Mouse (Mus musculus) stomach, embryonic 14.5 days (tissue): ENCODE data around the gene Ncor2. TPM values are rescaled to one million over a fixed set of nuclear protein-coding genes. Genes with fewer than 3 reads are reported as not detected.

Source experiments
- ATAC-seq: fragments of 200-750 bp; cut with Nextera tagmentation; 2 replicates; pipeline ENCODE4 v1.8.0; 2017; ENCODE audit warnings: low read depth, moderate TSS enrichment; ENCODE audit not compliant: insufficient number of reproducible peaks, insufficient read depth, low FRiP score
- H3K27ac ChIP-seq: fragments of 300-500 bp; sonication (generic); 2 replicates; pipeline ENCODE4 v1.5.1; 2014; ENCODE audit warnings: mild to moderate bottlenecking, low read length, moderate library complexity, mixed read lengths
- H3K27me3 ChIP-seq: fragments of 300-500 bp; sonication (generic); 2 replicates; pipeline ENCODE4 v1.6.1; 2014; ENCODE audit warnings: low read length, control low read depth, mixed read lengths; ENCODE audit not compliant: control insufficient read depth, insufficient read depth
- H3K36me3 ChIP-seq: fragments of 300-500 bp; sonication (generic); 2 replicates; pipeline ENCODE4 v1.6.1; 2014; ENCODE audit warnings: mild to moderate bottlenecking, control low read depth, low read length, moderate library complexity, mixed read lengths; ENCODE audit not compliant: control insufficient read depth, insufficient read depth
- H3K4me1 ChIP-seq: fragments of 300-500 bp; sonication (generic); 2 replicates; pipeline ENCODE4 v1.6.1; 2014; ENCODE audit warnings: low read length, control low read depth, mixed read lengths; ENCODE audit not compliant: control insufficient read depth, insufficient read depth
- H3K4me2 ChIP-seq: fragments of 300-500 bp; sonication (generic); replicated peaks from 2 replicates; pipeline ENCODE4 v1.6.1; 2014; ENCODE audit warnings: low read depth, low read length, control low read depth
- H3K4me3 ChIP-seq: fragments of 300-500 bp; sonication (generic); 2 replicates; pipeline ENCODE4 v1.5.1; 2014; ENCODE audit warnings: low read depth, low read length, control low read depth
- H3K9ac ChIP-seq: fragments of 300-500 bp; sonication (generic); replicated peaks from 2 replicates; pipeline ENCODE4 v1.6.1; 2014; ENCODE audit warnings: low read depth, mild to moderate bottlenecking, control low read depth, low read length, moderate library complexity, mixed read lengths
- H3K9me3 ChIP-seq: fragments of 300-500 bp; sonication (generic); 2 replicates; pipeline ENCODE4 v1.6.1; 2016; ENCODE audit warnings: low read depth, low read length, control low read depth; ENCODE audit not compliant: control insufficient read depth
- WGBS: fragments of 180-500 bp; shearing (Covaris S2); extraction: QIAGEN DNeasy Blood & Tissue Kit; methylation state at CpG from one replicate; pipeline ENCODE4 v1.1.7; 2014; 5-methylcytosine and 5-hydroxymethylcytosine counted together
- polyA plus RNA-seq: library from polyadenylated mRNA; unstranded; fragments of >200 nt; fragmentation: Nextera tagmentation; extraction: Ambion mirVana; gene quantifications from 2 replicates; pipeline ENCODE4 v1.2.1, GENCODE M21; 2014

Ncor2 gene
- polyA plus RNA-seq, 1 experiment from 2014 or later: 32.7 TPM

DNA sequence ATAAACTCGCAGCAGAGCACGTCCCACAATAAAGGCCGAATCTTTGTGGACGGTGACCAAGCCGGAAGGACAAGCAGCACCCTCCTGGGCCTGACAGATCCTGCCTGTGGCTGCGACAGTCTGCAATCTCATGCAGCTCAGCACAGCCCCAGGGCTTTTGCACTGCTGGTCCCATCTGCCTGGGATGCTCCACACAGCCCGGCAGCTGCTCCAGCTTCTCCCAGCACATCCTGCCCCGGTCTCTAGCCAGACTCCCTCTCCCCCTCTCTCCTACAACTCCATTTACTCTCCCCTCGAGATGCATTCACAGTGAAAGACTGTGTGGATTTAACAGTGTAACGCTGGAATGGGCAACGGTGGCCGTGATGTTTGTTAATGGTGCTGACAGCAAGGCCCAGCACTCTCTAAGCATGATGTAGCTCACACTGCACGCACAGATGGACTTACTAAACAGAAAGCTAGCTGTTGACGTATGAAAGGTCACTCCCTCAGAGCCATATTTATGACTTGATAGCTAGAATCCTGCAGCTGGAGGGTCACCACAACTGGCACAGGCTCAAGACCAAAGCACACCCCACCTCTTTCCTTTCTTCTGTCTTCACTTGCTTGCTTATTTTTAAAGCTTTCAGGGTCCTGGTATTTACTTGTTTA, 83.4 kb downstream of the Ncor2 start:
- H3K9me3 ChIP-seq: peaks cover 3% of the 10 kb centered on the region; the same call in 1 of the 2 replicates
- no peak overlapping the region for H3K4me2 ChIP-seq
- no peak overlapping the region for H3K4me3 ChIP-seq
- H3K36me3 ChIP-seq: peaks cover 62% of the 10 kb centered on the region
- H3K27me3 ChIP-seq: no peaks in the 10 kb centered on the region
- H3K4me1 ChIP-seq: 0 out of 2 replicates have a peak, but pooled peaks cover 6% of the 10 kb centered on the region
- peak overlapping the region; percentile 49; the same call in 1 of the 2 replicates for H3K27ac ChIP-seq
- peak; percentile 39; the same call in 1 of the 2 replicates for ATAC-seq
- no peak overlapping the region for H3K9ac ChIP-seq
- 64% methylated on average over 14 of the region's 14 CpGs for WGBS

DNA sequence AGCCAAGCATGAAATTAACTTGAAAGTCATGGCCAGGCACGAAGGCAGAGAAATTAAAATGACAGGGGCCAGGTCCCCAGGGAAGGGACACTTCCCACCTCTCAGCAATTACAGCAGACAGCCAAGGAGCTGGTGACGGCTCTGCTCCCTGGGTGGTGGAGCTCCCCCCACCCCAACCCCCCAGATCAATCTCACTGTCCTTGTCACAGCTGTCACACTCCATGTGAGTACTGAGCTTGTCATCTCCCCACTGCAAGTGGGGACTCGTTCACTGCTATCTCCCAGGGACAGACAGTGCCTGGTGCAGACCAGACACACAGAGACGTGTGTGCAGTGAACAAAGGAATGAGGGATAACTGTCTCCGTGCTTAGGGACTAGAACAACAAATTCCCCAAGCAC, 85.2 kb downstream of the Ncor2 start:
- Histone ChIP-seq H3K4me2 (no peak overlapping the region), H3K36me3 (peaks cover 69% of the 10 kb centered on the region), H3K9me3 (peaks cover 11% of the 10 kb centered on the region; the same call in 1 of the 2 replicates), H3K27ac (no peak overlapping the region), H3K9ac (no peak overlapping the region), H3K4me1 (0 out of 2 replicates have a peak, but pooled peaks cover 6% of the 10 kb centered on the region), H3K27me3 (no peaks in the 10 kb centered on the region), H3K4me3 (no peak overlapping the region)
- ATAC-seq: no peak
- WGBS: 56% methylated on average over 5 of the region's 5 CpGs

DNA sequence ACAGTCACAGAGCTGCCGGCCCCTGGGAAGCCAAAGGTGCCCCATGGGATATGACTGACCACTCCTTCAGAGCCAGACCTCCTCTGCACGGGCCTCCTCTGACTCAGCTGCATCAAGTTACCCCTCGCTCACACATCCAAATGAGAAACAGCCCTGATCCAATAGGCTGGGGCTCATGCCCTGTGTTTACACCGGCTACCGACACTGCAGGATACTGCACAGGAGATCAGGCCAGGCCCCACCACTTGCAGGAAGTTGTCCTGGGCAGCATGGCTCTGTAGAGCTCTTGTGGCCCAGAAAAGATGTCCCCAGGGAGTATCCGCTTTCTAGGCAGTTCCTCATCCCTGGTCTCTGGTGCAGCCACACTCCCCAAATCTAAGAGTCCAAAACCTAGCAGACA, 90.9 kb downstream of the Ncor2 start:
- H3K4me2 ChIP-seq: no peak overlapping the region
- H3K27me3 ChIP-seq: no peaks in the 10 kb centered on the region
- H3K9ac ChIP-seq: no peak overlapping the region
- peaks cover 11% of the 10 kb centered on the region; the same call in 1 of the 2 replicates for H3K9me3 ChIP-seq
- no peaks in the 10 kb centered on the region for H3K4me1 ChIP-seq
- 87% methylated on average over 6 of the region's 6 CpGs for WGBS
- H3K4me3 ChIP-seq: no peak overlapping the region
- peaks cover 87% of the 10 kb centered on the region for H3K36me3 ChIP-seq
- H3K27ac ChIP-seq: no peak overlapping the region
- ATAC-seq: no peak

DNA sequence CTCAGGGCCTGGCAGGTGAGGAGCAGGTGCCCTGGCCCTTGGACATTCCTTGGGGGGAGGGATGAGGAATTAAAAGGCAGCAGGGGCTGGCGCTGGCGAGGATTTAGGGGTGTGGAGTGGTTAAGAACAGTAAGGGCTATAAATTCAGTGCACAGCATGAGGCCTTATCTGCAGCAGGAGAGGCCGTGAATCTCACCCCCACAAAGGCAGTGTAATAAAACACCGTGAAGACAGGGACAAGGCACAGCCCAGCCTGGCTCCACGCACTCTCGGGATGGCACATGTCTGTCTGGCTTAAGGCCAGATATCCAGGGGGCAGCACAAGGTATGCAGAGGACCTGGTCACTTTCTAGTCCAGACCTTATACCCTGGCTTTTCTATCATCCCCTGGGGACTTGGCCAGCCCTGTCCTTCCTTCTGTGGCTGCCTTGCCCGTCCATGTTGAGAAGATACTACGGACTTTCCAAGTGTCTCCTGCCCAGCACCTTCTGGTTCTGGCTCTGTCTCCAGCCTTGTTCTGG, 93.9 kb downstream of the Ncor2 start:
- 71% methylated on average over 8 of the region's 8 CpGs for WGBS
- H3K4me2 ChIP-seq: no peak overlapping the region
- no peak overlapping the region for H3K27ac ChIP-seq
- H3K36me3 ChIP-seq: peaks cover 78% of the 10 kb centered on the region
- H3K4me3 ChIP-seq: no peak overlapping the region
- peaks cover 13% of the 10 kb centered on the region for H3K4me1 ChIP-seq
- H3K9me3 ChIP-seq: peaks cover 4% of the 10 kb centered on the region; the same call in 1 of the 2 replicates
- ATAC-seq: no peak
- no peak overlapping the region for H3K9ac ChIP-seq
- no peaks in the 10 kb centered on the region for H3K27me3 ChIP-seq

DNA sequence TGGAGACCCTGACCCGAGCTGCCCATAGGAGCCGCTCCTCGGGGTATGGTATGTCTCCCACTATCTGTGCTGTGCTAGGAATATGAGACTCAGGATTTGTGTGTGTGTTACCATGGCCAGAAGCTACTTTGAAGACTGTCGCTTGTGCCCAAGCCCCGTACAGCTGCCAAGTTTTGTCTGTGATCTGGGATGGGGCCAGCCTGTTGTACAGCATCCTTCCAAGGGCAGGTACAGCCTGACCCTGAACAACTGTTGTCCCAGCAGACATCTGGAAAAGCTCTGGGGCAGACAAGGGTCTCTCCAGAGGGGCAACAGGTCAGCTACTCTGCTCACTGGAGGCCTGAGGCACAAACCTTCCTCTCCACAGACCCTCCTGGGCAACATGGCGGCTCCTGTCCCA, 95.3 kb downstream of the Ncor2 start:
- peaks cover 72% of the 10 kb centered on the region for H3K36me3 ChIP-seq
- H3K4me3 ChIP-seq: no peak overlapping the region
- WGBS: 93% methylated on average over 6 of the region's 6 CpGs
- peaks cover 13% of the 10 kb centered on the region for H3K4me1 ChIP-seq
- no peak overlapping the region for H3K27ac ChIP-seq
- H3K9ac ChIP-seq: no peak overlapping the region
- no peak overlapping the region for H3K4me2 ChIP-seq
- no peak for ATAC-seq
- H3K9me3 ChIP-seq: no peaks in the 10 kb centered on the region
- H3K27me3 ChIP-seq: no peaks in the 10 kb centered on the region

DNA sequence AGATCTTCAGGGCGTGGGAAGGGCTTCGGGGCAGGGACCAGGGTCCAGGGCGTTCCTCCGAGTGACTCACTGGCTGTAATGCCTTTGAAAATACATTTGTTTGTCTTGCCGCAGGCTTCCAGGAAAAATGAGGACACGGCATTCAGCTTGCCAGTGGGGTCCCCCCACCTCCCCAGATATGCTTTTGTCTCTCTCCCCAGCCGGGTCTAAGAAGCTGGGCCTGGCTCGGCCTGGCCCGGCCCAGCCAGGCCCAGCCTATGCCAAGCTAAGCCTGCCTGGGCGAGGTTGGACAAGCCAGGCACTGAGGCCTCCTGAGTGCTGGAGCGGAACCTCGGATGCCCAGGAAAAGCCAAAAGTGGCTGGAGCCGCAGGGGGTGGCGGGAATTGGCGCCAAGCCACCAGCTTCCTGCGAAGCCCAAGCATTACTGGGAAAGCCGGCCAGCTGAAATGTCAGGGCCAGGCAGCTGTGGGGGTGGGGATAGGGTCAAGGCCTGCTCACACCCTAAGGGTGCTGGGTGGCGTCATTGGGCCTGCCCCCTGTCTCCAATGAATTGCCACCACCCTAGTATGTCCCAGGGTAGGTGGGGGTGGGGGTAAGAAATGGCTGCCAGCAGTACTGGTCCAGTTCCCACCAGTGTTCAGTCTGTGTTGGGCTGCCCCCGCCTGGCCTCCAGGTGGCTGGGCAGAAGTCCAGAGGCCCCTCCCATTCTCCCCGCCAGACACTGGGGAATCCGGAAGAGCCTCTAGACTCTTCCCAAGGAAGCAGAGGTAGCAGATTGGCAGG, 97.5 kb downstream of the Ncor2 start:
- no peak overlapping the region for H3K4me2 ChIP-seq
- H3K27ac ChIP-seq: peak overlapping the region; percentile 72
- ATAC-seq: peak; percentile 71
- peaks cover 13% of the 10 kb centered on the region for H3K4me1 ChIP-seq
- 50% methylated on average over 21 of the region's 21 CpGs for WGBS
- H3K9me3 ChIP-seq: no peaks in the 10 kb centered on the region
- H3K27me3 ChIP-seq: no peaks in the 10 kb centered on the region
- no peak overlapping the region for H3K9ac ChIP-seq
- H3K36me3 ChIP-seq: peaks cover 74% of the 10 kb centered on the region
- no peak overlapping the region for H3K4me3 ChIP-seq

DNA sequence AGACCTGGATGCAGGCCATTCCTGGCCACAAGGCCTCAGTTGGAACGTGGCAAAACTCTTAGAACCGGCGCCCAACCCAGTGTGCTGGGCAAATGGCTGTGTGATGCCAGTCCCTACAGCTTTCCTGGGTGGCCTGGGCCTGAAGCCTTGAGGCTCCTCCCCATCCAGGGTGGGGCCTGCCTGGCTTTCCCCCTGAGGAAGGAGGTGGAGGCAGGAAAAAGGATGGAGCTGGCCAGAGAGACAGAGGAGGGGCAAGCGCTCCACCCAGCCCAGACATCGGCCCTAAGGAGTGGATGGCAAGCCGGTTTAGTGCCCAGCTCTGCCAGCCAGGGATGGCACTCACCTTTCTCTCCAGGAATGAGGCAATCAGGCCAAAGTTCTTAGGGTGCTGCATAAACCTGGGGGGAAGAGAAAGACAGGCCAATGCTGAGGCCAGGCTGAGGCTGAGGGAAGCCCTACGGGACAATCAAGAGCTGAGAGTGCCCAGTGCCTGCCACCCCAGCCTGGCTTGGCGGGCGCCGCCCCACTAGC, 98.2 kb downstream of the Ncor2 start:
- H3K4me2 ChIP-seq: no peak overlapping the region
- H3K9me3 ChIP-seq: no peaks in the 10 kb centered on the region
- peak overlapping the region; percentile 72; the same call in 1 of the 2 replicates for H3K27ac ChIP-seq
- no peak overlapping the region for H3K4me3 ChIP-seq
- peak; percentile 74; the same call in 1 of the 2 replicates for ATAC-seq
- H3K36me3 ChIP-seq: peaks cover 72% of the 10 kb centered on the region
- peaks cover 13% of the 10 kb centered on the region for H3K4me1 ChIP-seq
- H3K9ac ChIP-seq: no peak overlapping the region
- H3K27me3 ChIP-seq: no peaks in the 10 kb centered on the region
- WGBS: 80% methylated on average over 10 of the region's 10 CpGs

DNA sequence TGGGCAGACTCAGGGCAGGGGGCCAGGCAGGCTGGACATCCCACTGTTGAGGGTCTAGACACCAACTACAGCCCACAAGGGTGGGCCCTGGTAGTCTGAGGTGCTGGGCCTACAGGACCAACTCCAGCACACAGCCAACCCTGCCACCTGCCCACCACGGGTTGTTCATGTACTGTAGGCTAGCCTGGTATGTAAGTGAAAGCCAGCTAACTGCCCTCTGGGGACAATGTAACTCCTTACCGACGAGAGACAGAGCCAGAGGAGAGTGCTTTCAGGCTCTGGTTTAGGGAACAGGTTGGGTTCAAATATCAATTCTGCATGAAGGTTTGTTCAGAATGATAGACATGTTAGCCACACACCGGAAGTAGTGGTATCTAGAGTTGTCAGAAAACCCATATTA, 98.7 kb downstream of the Ncor2 start:
- Histone ChIP-seq H3K4me2 (no peak overlapping the region), H3K4me3 (no peak overlapping the region), H3K9ac (no peak overlapping the region), H3K9me3 (no peaks in the 10 kb centered on the region), H3K27ac (no peak overlapping the region), H3K4me1 (peaks cover 13% of the 10 kb centered on the region), H3K27me3 (no peaks in the 10 kb centered on the region), H3K36me3 (peaks cover 70% of the 10 kb centered on the region)
- ATAC-seq: no peak
- 97% methylated on average over 4 of the region's 4 CpGs for WGBS
